Mouse (Mus musculus): ENCODE measurements around the gene Aspdh.

The Aspdh gene

GRCm38 (mm10) chr7:44471880-44472557 is 6.8 kb downstream of the Aspdh start:
- no peak for DNase-seq (ENCODE audit: extremely low read depth, insufficient read length, low spot score)

DNA sequence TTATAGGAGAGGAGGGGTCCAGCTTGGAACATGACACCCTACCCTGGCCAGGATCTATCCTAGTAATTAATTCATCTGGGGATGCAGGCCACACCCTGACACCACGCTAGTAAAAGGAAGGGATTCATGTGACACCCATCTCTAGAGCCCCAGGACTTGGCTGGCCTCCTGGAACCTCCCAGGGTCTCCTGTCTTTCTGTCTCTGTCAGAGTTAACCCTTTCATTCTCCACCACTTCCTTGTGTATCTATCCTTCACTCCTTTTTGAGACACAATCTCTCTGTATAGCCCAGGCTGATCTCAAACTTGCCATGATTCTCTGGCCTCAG is 7.3 kb downstream of the Aspdh start:
- DNase-seq (ENCODE audit: extremely low read depth, insufficient read length, low spot score): no peak

DNA sequence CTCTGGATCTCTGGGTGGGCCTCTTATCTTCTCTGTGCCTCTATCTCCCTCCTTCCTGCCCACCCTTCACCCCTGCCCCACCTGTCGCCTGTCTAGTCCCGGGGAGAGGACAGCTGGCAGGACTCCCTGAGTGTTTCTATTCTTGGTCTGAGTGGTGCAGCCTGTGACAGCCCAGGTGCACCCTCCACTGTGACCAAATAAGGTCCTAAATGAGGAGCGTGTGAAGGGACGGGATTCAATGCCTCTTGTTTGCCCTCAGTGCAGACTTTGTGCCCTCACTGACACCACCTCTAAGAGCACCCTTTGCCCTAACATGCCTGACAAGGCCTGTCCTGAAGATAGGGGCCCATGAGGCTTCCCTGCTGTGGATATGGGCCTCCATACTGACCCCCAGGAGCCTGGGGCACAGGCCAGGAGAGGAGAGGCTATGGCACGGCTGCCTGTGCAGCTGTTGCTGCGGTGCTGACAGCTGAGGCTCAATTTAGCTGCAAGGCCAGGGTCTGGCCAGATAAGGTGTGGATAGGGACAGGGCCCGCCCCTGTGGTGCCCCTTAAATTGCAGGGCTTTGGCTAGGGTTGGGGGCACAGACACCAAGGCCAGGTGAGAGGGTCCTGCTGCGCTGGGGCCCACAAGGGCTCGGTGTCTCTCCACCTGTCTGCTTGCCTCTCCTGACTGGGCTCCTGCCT is 7.9 kb downstream of the Aspdh start:
- no peak for DNase-seq (ENCODE audit: extremely low read depth, insufficient read length, low spot score)

- peak; percentile 64 for DNase-seq (ENCODE audit: extremely low read depth, insufficient read length, low spot score)
Measured at GRCm38 (mm10) chr7:44474419-44474818, 9.2 kb downstream of the Aspdh start.

- no peak for DNase-seq (ENCODE audit: extremely low read depth, insufficient read length, low spot score)
Measured at GRCm38 (mm10) chr7:44475046-44475614, 9.9 kb downstream of the Aspdh start.

GRCm38 (mm10) chr7:44482836-44483435 is 17.7 kb downstream of the Aspdh start:
- no peak for DNase-seq (ENCODE audit: extremely low read depth, insufficient read length, low spot score)

DNA sequence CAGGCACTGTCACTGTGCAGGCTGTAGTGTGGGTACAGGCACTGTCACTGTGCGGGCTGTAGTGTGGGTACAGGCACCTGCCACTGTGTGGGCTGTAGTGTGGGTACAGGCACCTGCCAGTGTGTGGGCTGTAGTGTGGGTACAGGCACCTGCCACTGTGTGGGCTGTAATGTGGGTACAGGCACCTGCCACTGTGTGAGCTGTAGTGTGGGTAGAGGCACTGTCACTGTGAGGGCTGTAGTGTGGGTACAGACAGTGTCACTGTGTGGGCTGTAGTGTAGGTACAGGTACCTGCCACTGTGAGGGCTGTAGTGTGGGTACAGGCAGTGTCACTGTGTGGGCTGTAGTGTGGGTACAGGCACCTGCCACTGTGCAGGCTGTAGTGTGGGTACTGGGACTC is 18.9 kb downstream of the Aspdh start:
- no peak for DNase-seq (ENCODE audit: extremely low read depth, insufficient read length, low spot score)

DNA sequence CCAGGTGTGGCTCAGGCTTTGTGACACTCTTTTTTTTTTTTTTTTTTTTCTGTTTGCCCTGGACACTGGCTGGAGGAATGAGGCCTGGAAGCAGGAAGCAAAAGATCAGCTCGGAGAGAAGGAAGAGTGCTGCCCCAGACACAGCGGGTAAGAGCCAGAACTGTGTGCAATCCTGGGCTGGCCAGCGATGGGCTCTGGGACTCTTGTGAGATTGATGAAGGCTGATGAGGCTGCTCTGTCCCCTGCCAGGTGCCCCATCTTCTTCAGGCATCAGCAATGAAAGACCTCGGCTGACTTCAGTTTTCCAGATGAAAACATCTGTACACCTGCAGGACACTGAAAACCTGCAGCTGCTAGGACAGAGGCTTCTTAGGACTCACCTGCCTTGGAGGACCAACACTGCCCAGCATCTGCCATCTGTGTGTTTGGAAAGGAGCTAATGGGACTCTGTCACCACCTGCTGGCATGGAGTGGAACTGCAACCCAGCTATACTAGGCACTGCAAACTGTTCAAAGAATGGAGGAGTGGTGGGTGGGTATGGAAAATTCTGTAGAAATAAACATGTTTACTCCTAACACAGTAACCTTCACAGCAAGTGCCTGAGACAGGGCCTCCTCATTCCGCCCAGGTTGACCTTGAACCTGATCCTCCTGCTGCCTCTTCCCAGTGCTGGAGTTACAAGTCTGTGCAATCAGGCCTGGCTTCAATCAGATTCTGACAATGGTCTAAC is 19.8 kb downstream of the Aspdh start:
- no peak for DNase-seq (ENCODE audit: extremely low read depth, insufficient read length, low spot score)

DNA sequence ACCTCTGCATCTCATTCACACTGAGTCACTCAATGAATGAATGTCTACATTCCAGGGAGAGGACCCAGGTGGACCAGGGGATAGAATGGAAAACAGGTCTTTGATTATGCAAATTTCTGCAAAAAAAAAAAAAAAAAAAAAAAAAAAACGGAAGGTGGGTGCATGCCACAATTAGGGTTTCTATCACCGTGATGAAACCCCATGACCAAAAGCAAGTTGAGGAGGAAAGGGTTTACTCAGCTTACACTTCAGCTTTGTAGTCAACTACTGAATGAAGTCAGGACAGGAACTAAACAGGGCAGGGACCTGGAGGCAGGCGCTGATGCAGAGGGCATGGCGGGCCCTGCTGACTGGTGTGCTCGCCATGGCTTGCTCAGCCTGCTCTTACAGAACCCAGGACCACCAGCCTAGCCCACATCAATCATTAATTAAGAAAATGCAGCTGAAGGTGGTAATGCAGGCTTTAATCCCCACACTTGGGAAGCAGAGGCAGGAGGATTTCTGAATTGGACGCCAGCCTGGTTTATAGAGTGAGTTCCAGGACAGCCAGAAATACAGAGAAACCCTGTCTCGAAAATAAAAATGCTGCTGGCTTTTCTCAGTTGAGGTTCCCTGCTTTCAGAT is 20.5 kb downstream of the Aspdh start:
- no peak for DNase-seq (ENCODE audit: extremely low read depth, insufficient read length, low spot score)

DNA sequence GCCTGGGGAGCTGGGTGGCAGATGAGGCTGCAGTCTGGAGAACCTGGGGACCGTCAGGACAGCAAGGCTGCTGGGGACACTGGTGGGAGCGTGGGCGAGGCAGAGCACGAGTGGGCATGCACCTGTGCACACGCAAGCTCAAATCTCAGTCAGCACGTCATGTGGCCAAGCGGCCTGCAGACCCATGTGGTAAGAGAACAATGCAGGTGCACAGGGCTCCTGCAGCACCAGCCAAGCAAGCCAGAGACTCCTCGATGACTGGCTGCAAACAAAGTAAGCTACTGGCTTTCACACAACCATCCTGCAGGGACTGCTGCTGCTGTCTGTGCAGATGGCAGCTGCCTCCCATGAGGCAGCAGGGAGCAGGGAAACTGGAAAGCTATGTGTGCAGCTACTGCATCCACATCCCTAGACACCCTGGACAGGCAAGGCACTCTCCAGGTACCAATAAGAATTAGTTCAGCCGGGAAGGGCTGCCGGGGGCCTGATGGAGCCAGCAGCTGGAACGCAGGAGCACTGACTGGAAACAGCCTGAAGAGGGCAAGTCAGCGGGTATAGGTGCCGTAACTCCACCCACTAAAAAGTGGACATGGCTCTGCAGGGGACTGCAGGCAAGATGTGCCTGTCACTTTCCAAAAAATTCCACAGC is 21.9 kb downstream of the Aspdh start:
- no peak for DNase-seq (ENCODE audit: extremely low read depth, insufficient read length, low spot score)

DNA sequence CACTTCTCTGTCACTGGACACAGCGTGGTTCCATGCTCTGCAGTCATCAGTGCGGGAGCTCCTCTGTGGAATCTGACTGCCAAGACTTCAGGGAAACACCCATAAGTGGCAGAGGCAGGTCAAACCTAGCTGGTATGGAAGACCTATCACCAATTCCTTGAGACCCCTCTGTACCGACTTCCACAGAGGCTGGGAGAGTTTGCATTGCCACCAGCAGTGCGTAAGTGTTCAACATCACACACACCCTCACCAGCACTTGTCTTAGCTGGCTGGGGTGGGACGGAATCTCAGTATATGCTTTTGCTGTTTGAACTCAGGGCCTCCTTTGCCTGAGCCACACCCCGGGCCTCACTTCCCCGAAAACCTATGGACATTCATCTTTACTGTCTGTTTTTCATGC is 22.7 kb downstream of the Aspdh start:
- DNase-seq (ENCODE audit: extremely low read depth, insufficient read length, low spot score): no peak

- no peak for DNase-seq (ENCODE audit: extremely low read depth, insufficient read length, low spot score)
Measured at GRCm38 (mm10) chr7:44488545-44488944, 23.4 kb downstream of the Aspdh start.

GRCm38 (mm10) chr7:44490281-44490680 is 25.1 kb downstream of the Aspdh start:
- no peak for DNase-seq (ENCODE audit: extremely low read depth, insufficient read length, low spot score)

- no peak for DNase-seq (ENCODE audit: extremely low read depth, insufficient read length, low spot score)
Measured at GRCm38 (mm10) chr7:44491391-44491790, 26.2 kb downstream of the Aspdh start.

GRCm38 (mm10) chr7:44492166-44492826 is 27.1 kb downstream of the Aspdh start:
- DNase-seq (ENCODE audit: extremely low read depth, insufficient read length, low spot score): no peak

DNA sequence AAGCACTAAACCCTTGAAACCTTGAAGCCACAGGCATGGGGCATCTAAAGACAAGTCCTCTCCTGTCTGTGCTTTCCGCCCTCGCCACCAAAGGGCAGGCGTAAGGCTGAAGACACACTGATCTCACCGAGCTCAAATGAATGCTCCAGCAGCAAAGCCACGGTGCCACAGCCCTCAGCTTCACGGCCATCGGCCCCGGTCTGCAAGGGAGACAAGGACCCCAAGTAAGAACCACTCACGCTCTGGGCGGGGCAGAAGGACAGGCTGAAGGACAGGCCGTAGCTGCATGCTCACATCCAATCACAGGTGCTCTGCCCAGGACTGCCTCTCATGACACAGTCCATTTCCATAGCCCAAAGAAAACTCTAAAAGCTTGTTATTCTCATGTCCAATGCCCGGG is 29.5 kb downstream of the Aspdh start:
- DNase-seq (ENCODE audit: extremely low read depth, insufficient read length, low spot score): no peak

DNA sequence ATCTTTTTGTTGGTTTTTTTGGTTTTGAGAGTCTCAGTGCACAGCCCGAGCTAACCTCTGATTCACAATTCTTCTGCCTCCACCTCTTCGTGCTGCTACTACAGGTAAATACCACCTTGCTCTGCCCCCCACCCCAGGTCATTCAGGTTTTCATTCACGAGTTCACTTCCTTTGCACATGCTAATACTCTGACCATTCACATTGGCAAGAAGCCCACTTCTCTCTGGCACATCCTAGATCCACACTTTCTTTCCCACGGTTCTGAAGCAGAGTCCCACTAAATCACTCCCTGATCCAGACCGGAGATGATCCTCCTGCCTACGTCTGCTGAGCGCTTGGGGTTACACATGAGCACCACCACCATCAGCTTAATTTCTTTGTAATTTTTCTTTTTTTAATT is 29.9 kb downstream of the Aspdh start:
- DNase-seq (ENCODE audit: extremely low read depth, insufficient read length, low spot score): no peak

DNA sequence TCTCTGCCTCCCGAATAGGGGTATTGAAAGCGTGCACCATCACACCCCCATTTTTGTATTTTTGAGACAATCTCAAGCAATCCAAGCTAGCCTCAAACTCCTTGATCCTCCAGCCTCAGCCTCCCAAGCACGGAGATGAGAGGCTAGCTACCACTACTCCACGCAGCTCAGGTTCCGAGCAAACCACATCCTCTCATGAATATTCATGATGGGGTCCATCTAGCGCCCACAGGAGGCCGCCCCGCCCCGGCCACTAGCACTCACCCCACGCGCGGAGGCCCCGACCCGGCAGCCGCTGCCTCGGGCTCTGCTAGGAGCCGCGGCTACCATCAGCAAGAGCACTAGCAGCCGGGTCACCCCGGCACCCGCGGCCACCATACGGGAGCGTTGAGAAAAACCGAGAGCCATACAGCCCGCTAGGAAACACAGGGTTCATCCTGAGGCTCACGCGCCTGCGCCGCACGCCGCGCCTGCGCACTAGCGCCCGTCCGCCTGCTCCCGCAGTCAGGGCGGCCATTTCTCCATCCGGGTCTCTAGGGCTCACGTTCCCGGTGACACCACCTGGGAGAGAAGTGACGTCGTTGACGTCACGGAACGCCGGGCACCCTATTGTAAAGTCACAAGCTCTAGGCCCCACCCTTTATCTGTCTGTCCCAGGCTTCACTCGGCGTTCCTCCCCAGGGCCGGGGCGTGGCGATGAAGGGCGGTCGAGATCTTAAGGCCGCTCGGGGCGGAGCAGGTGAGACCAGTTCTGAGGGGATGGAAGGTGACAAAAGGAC is 31.0 kb downstream of the Aspdh start, which contains the start of the genes Emc10 and Fam71e1:
Emc10 (minus strand) TSS at position 538 of the 779 bp plus-strand sequence.
Fam71e1 (plus strand) TSS at position 590 of the 779 bp plus-strand sequence.
- DNase-seq (ENCODE audit: extremely low read depth, insufficient read length, low spot score): peak; percentile 97

- DNase-seq (ENCODE audit: extremely low read depth, insufficient read length, low spot score): no peak
Measured at GRCm38 (mm10) chr7:44496771-44497109, 31.5 kb downstream of the Aspdh start.
